ENCODE assay signal across 8 mouse cellular contexts in genomic region chr4:155144548-155145180, GRCm38 (mm10). TPM values are rescaled to one million over a fixed set of nuclear protein-coding genes. Genes with fewer than 3 reads are reported as not detected.
DNase-seq lines count a peak whose midpoint lies in the region; ATAC-seq and TF ChIP-seq lines count a peak whose summit lies in the region.

No protein-coding gene starts in this region.

- H3K9me3 ChIP-seq in lung, embryonic 16.5 days (ENCODE audit: control insufficient read depth, low read length): no peaks in the 10 kb centered on the region
- H3K9me3 ChIP-seq in hindbrain, postnatal 0 days (ENCODE audit: low read length): no peaks in the 10 kb centered on the region
- no peaks in the 10 kb centered on the region for H3K9me3 ChIP-seq in neural tube, embryonic 14.5 days (ENCODE audit: control insufficient read depth, low read length)

- no peak overlapping the region for H3K4me2 ChIP-seq in lung, embryonic 16.5 days (ENCODE audit: low read depth, low read length)
- no peak overlapping the region for H3K4me2 ChIP-seq in hindbrain, postnatal 0 days (ENCODE audit: low read depth, low read length)
- no peak overlapping the region for H3K4me2 ChIP-seq in neural tube, embryonic 14.5 days (ENCODE audit: low read depth, low read length)

- H3K4me1 ChIP-seq in lung, embryonic 16.5 days (replicated peaks; ENCODE audit: control insufficient read depth, insufficient read depth, low read length): peaks cover 51% of the 10 kb centered on the region
- H3K4me1 ChIP-seq in hindbrain, postnatal 0 days (ENCODE audit: insufficient read depth, low read length): peaks cover 11% of the 10 kb centered on the region; the same call in 1 of the 2 replicates
- peaks cover 13% of the 10 kb centered on the region for H3K4me1 ChIP-seq in neural tube, embryonic 14.5 days (ENCODE audit: control insufficient read depth, insufficient read depth, low read length)

- TF ChIP-seq CTCF in hindbrain, postnatal 0 days (IDR thresholded peaks at IDR 0.05; ENCODE audit: low read depth): peak; percentile 34; the same call in 1 of the 2 replicates

- 33% methylated on average over 4 of the region's 4 CpGs for WGBS in lung, embryonic 16.5 days
- WGBS in hindbrain, postnatal 0 days: 29% methylated on average over 4 of the region's 4 CpGs
- 42% methylated on average over 4 of the region's 4 CpGs for WGBS in neural tube, embryonic 14.5 days

- no peak overlapping the region for H3K4me3 ChIP-seq in lung, embryonic 16.5 days (ENCODE audit: low read length)
- H3K4me3 ChIP-seq in hindbrain, postnatal 0 days (ENCODE audit: low read length): no peak overlapping the region
- H3K4me3 ChIP-seq in neural tube, embryonic 14.5 days (ENCODE audit: low read depth, low read length): no peak overlapping the region

- peak overlapping the region; percentile 35 for H3K9ac ChIP-seq in lung, embryonic 16.5 days (ENCODE audit: low read length)
- no peak overlapping the region for H3K9ac ChIP-seq in hindbrain, postnatal 0 days (replicated peaks; ENCODE audit: low read length)
- no peak overlapping the region for H3K9ac ChIP-seq in neural tube, embryonic 14.5 days (replicated peaks; ENCODE audit: low read depth, low read length)

- peak overlapping the region; percentile 99 for H3K27ac ChIP-seq in lung, embryonic 16.5 days (ENCODE audit: low read length)
- H3K27ac ChIP-seq in hindbrain, postnatal 0 days: peak overlapping the region; percentile 81
- peak overlapping the region; percentile 34; the same call in 1 of the 2 replicates for H3K27ac ChIP-seq in neural tube, embryonic 14.5 days (ENCODE audit: low read depth, low read length)

- H3K36me3 ChIP-seq in lung, embryonic 16.5 days (ENCODE audit: control insufficient read depth, insufficient read depth, low read length): no peaks in the 10 kb centered on the region
- H3K36me3 ChIP-seq in hindbrain, postnatal 0 days (ENCODE audit: insufficient read depth, low read length): no peaks in the 10 kb centered on the region
- no peaks in the 10 kb centered on the region for H3K36me3 ChIP-seq in neural tube, embryonic 14.5 days (ENCODE audit: control insufficient read depth, insufficient read depth, low read length)

- no peak for ATAC-seq in lung, embryonic 16.5 days (ENCODE audit: low read depth)
- ATAC-seq in hindbrain, postnatal 0 days: no peak
- no peak for ATAC-seq in neural tube, embryonic 14.5 days (ENCODE audit: low read depth)

- no peaks in the 10 kb centered on the region for H3K27me3 ChIP-seq in lung, embryonic 16.5 days (ENCODE audit: control insufficient read depth, insufficient read depth, low read depth, low read length)
- H3K27me3 ChIP-seq in hindbrain, postnatal 0 days (ENCODE audit: insufficient read depth, low read length): no peaks in the 10 kb centered on the region
- no peaks in the 10 kb centered on the region for H3K27me3 ChIP-seq in neural tube, embryonic 14.5 days (ENCODE audit: control insufficient read depth, insufficient read depth, low read length)

- peak; percentile 52 for DNase-seq in embryo, embryonic 10 days (ENCODE audit: low spot score)
- no peak for DNase-seq in embryo, embryonic 11 days
- no peak for DNase-seq in lung, postnatal 14 days
- DNase-seq in hindbrain, postnatal 0 days (ENCODE audit: low spot score): peak; percentile 40
- DNase-seq in spleen, adult 18-20 months: no peak
- DNase-seq in ovary, adult 18-20 months (ENCODE audit: low spot score): no peak

RNA-seq across cellular contexts. Expression of gene Morn1, which starts 58.3 kb away (rescaled TPM):
- polyA plus RNA-seq in lung, embryonic 16.5 days (2015; fragmentation: Nextera tagmentation; extraction: Ambion mirVana): 6.3 and 6.9 TPM in 2 replicates
- 0.86 and 9.0 TPM in 2 replicates for total RNA-seq in hindbrain, postnatal 0 days (2014; rRNA removed)
- polyA plus RNA-seq in hindbrain, postnatal 0 days (2015; fragmentation: Nextera tagmentation; extraction: Ambion mirVana): 8.9 and 10.0 TPM in 2 replicates
- 6.3 and 6.8 TPM in 2 replicates for polyA plus RNA-seq in neural tube, embryonic 14.5 days (2014; fragmentation: Nextera tagmentation; extraction: Ambion mirVana)

RNA-seq across cellular contexts. Expression of gene Rer1, which starts 58.5 kb away (rescaled TPM):
- polyA plus RNA-seq in lung, embryonic 16.5 days (2015; fragmentation: Nextera tagmentation; extraction: Ambion mirVana): 150 and 157 TPM in 2 replicates
- 85.4 and 93.5 TPM in 2 replicates for total RNA-seq in hindbrain, postnatal 0 days (2014; rRNA removed)
- 129 and 136 TPM in 2 replicates for polyA plus RNA-seq in hindbrain, postnatal 0 days (2015; fragmentation: Nextera tagmentation; extraction: Ambion mirVana)
- 132 and 137 TPM in 2 replicates for polyA plus RNA-seq in neural tube, embryonic 14.5 days (2014; fragmentation: Nextera tagmentation; extraction: Ambion mirVana)

Comparison
In these comparisons a context has a peak if more than half of its experiments do, and no peak if none do; other contexts are left out.
1. DNase-seq: peak in embryo, embryonic 10 days (single experiment) and hindbrain, postnatal 0 days (single experiment); none in embryo, embryonic 11 days (single experiment), lung, postnatal 14 days (single experiment), spleen, adult 18-20 months (0 of 2) and ovary, adult 18-20 months (single experiment).
2. H3K27ac ChIP-seq: peak in every context shown above with its lines; median percentile 99 in lung, embryonic 16.5 days; 81 in hindbrain, postnatal 0 days; 34 in neural tube, embryonic 14.5 days.